Mouse (Mus musculus) heart, postnatal 0 days (tissue): ENCODE measurements around the gene Gadd45a. TPM values are rescaled to one million over a fixed set of nuclear protein-coding genes. Genes with fewer than 3 reads are reported as not detected.

Source experiments
- ATAC-seq: fragments of 200-750 bp; cut with Nextera tagmentation; 2 replicates; pipeline ENCODE4 v1.8.0; 2017; ENCODE audit warnings: low read depth, moderate number of reproducible peaks, moderate library complexity; ENCODE audit not compliant: insufficient read depth
- DNase-seq: peaks from one replicate; pipeline ENCODE4 v3.0.0-alpha.2; 2016; ENCODE audit warnings: low spot score
- H3K27ac ChIP-seq: fragments of 300-500 bp; sonication (generic); 2 replicates; pipeline ENCODE4 v1.5.1; 2014; ENCODE audit warnings: low read depth, mild to moderate bottlenecking
- H3K27me3 ChIP-seq: fragments of 300-500 bp; sonication (generic); 2 replicates; pipeline ENCODE4 v1.6.1; 2014; ENCODE audit warnings: low read length, mixed read lengths; ENCODE audit not compliant: control insufficient read depth, insufficient read depth
- H3K36me3 ChIP-seq: fragments of 300-500 bp; sonication (generic); replicated peaks from 2 replicates; pipeline ENCODE4 v1.6.1; 2014; ENCODE audit warnings: low read length, mixed read lengths; ENCODE audit not compliant: control insufficient read depth, insufficient read depth
- H3K4me1 ChIP-seq: fragments of 300-500 bp; sonication (generic); 2 replicates; pipeline ENCODE4 v1.6.1; 2014; ENCODE audit warnings: antibody characterized with exemption; ENCODE audit not compliant: control insufficient read depth, insufficient read depth
- H3K4me2 ChIP-seq: fragments of 300-500 bp; sonication (generic); 2 replicates; pipeline ENCODE4 v1.6.1; 2014; ENCODE audit warnings: low read depth, mild to moderate bottlenecking, low read length, moderate library complexity
- H3K4me3 ChIP-seq: fragments of 300-500 bp; sonication (generic); 2 replicates; pipeline ENCODE4 v1.5.1; 2014; ENCODE audit warnings: low read depth, low read length
- H3K9ac ChIP-seq: fragments of 300-500 bp; sonication (generic); replicated peaks from 2 replicates; pipeline ENCODE4 v1.6.1; 2014; ENCODE audit warnings: low read depth, low read length, mixed read lengths
- H3K9me3 ChIP-seq: fragments of 300-500 bp; sonication (generic); replicated peaks from 2 replicates; pipeline ENCODE4 v1.6.1; 2016; ENCODE audit warnings: low read length; ENCODE audit not compliant: control insufficient read depth
- CTCF ChIP-seq: IDR thresholded peaks from 2 replicates; pipeline ENCODE4 v1.5.1; 2016; ENCODE audit warnings: antibody characterized with exemption, control low read depth, low read depth
- EP300 ChIP-seq: IDR thresholded peaks from 2 replicates; pipeline ENCODE4 v1.6.1; 2016; ENCODE audit warnings: antibody characterized with exemption, low read depth
- WGBS: fragments of 180-500 bp; shearing (Covaris S2); extraction: QIAGEN DNeasy Blood & Tissue Kit; methylation state at CpG from one replicate; pipeline ENCODE4 v1.1.7; 2014; 5-methylcytosine and 5-hydroxymethylcytosine counted together
- polyA plus RNA-seq: library from polyadenylated mRNA; unstranded; fragments of >200 nt; fragmentation: Nextera tagmentation; extraction: Ambion mirVana; gene quantifications from 2 replicates; pipeline ENCODE4 v1.2.1, GENCODE M21; 2015
- total RNA-seq: library from RNA; depleted of rRNA; stranded (reverse); fragments of >200 nt; gene quantifications from 2 replicates; pipeline ENCODE4 v1.2.3, GENCODE M21; 2014; ENCODE audit warnings: low replicate concordance

Gadd45a gene
- total and polyA plus RNA-seq, 2 experiments from 2014 or later = 13.2 to 14.5 TPM

DNA sequence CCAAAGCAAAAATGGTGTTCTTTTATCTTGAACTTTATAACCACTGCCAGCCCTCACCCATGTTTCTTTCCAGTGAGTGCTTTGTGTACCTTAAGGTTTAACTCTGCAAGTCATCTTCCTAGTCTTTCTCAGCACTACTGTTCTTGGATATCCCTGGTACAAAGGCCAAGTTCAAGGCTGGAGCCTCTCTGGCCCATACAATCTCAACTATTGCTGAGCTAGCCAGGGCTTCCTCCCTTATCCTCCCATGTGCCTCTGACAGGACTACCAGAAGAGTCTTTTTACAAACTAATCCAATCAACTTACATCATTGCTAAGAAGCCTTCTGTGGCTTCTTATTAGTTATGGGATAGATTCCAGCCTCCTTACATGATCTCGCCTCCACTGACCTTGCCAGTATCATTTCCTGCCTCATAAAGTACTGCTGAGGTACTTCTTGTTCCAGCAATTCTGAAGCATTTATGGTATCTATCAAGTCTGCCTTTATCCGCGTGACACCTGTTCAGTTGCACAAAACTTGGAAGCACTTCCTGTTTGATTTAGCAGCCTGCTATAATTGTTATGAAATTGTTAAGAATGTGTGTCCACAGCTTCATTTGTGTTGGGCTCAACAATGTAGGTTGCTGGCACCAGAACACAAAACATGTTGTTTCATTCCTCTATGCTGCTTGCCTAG, 19.8 kb upstream of the Gadd45a start:
- WGBS = 63% methylated on average over 3 of the region's 3 CpGs
- Histone ChIP-seq H3K27ac (no peak overlapping the region), H3K27me3 (no peaks in the 10 kb centered on the region), H3K36me3 (no peaks in the 10 kb centered on the region), H3K9ac (no peak overlapping the region), H3K4me1 (no peaks in the 10 kb centered on the region), H3K9me3 (no peaks in the 10 kb centered on the region), H3K4me2 (no peak overlapping the region), H3K4me3 (no peak overlapping the region)
- no peak for ATAC-seq
- TF ChIP-seq EP300 (no peak), CTCF (no peak)
- DNase-seq = no peak

DNA sequence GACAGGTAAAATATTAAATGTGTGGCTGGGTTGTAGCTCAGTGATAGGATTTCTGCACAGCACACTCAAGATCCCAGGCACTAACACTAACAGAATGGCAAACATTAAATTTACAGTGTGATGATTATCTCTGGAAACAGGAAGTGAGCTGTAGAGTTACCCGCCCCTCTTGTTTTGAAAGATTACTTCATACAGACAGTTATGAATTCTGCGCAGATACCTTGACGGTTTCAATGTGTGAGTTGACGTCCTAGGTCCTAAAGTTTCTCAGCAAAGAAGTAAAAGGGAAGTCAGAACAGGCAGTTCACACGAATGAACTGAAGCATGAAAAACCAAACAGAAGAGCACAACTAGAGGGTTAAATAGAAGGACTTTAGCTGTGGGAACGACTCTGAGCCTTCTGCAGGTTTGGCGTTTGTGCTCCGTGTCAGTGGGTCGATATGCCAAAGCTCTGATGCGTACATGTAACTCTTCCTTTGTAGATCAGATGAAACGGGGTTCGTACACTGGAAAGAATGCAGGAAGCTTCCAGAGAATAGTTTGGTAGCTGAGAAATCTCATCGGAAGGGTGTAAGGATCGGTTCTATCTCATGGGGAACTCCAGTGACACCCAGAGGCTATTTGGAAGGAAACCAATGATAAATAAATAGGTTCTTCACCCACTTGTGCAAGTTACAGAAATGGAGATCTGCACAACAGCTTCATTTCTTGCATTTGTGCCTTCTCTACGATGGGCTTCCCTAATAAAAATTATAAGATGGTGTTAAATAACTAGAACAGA, 19.0 kb upstream of the Gadd45a start:
- H3K4me3 ChIP-seq = no peak overlapping the region
- no peaks in the 10 kb centered on the region for H3K9me3 ChIP-seq
- DNase-seq (no peak), ATAC-seq (no peak)
- H3K9ac ChIP-seq = no peak overlapping the region
- H3K36me3 ChIP-seq = no peaks in the 10 kb centered on the region
- H3K4me2 ChIP-seq = no peak overlapping the region
- TF ChIP-seq CTCF (no peak), EP300 (no peak)
- no peaks in the 10 kb centered on the region for H3K27me3 ChIP-seq
- H3K27ac ChIP-seq = no peak overlapping the region
- 63% methylated on average over 15 of the region's 15 CpGs for WGBS
- H3K4me1 ChIP-seq = no peaks in the 10 kb centered on the region

DNA sequence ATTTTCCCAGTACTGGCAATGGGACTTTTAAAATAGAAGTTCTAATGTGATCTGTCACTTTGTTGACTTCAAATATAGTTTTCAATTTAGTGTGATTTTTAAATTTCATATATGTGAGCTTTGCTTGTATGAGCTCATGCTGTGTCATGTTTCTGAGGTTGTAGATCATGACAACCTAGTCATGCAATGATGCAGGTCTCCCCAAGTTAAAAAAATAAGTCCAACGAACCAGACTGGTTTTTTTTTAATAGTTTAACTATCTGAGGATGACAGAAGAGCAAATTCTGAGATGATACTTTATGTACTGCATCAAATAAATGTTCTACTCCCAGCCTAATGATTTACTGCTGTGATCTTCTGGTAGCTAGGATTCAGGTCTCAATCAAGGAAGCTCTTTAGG, 12.8 kb upstream of the Gadd45a start:
- DNase-seq (no peak), ATAC-seq (no peak)
- no peaks in the 10 kb centered on the region for H3K36me3 ChIP-seq
- H3K27me3 ChIP-seq = no peaks in the 10 kb centered on the region
- TF ChIP-seq CTCF (no peak), EP300 (no peak)
- no peak overlapping the region for H3K4me3 ChIP-seq
- no peak overlapping the region for H3K9ac ChIP-seq
- H3K4me1 ChIP-seq = no peaks in the 10 kb centered on the region
- H3K27ac ChIP-seq = no peak overlapping the region
- no peak overlapping the region for H3K4me2 ChIP-seq
- no peaks in the 10 kb centered on the region for H3K9me3 ChIP-seq
- WGBS = 55% methylated on average over 1 of the region's 1 CpGs

DNA sequence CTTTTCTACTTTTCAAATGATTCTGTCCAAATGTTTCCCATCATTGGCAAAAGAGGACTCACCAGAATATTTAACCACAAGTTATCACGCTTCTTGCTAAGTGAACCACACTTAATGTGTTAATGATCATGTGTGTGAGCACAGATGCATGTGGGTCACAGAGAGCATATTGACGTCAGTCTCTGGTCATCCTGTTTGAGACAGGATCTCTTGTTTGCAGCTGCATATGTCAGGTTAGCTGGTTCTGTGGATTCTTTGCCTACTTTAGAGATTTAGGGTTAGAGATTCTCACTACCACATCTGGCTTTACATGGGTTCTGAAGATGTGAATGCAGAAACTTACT, 12.4 kb upstream of the Gadd45a start:
- Histone ChIP-seq H3K27ac (no peak overlapping the region), H3K9ac (no peak overlapping the region), H3K27me3 (no peaks in the 10 kb centered on the region), H3K4me1 (no peaks in the 10 kb centered on the region), H3K4me3 (no peak overlapping the region), H3K4me2 (no peak overlapping the region), H3K36me3 (no peaks in the 10 kb centered on the region), H3K9me3 (no peaks in the 10 kb centered on the region)
- ATAC-seq = no peak
- 54% methylated on average over 2 of the region's 2 CpGs for WGBS
- no peak for DNase-seq
- TF ChIP-seq EP300 (no peak), CTCF (no peak)

DNA sequence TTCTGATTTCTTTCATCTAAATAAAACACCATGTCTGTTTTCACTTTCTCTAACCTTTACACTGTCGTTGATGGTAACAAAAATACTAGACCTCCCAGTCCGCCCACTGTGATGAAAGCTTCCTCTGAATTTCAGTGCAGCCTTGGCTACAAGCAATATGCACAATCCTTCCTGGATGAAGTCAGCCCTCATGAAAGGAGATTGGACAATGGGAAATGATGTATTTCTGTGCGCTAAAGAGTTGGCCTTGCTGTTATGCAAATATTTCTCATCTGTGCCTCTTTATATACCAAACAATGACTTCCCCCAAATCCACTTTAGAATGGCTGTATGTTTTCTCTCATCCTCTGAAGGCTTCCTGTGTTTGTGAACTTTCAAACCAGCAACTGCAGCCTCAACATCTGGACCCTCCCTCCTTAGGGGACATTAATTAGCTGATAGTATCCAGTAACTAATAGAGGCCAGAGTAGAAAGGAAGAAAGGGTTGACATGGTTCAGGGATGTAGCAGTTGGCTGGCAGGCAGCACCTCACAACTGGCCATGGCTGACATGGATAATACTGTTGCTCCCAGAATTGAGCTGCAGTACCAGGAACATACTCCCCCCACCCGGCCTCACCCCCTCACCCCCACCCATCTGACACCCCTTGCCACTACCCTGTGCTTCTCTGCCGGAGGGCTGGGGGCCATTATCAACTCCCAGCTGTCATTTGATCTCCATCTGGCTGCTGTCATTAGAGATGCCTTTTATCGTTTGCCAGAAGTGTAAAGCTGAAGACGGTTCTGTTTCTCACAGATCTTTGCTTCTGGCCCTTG, 11.8 kb upstream of the Gadd45a start:
- Histone ChIP-seq H3K9ac (no peak overlapping the region), H3K4me2 (no peak overlapping the region), H3K9me3 (no peaks in the 10 kb centered on the region), H3K4me3 (no peak overlapping the region), H3K27ac (no peak overlapping the region), H3K27me3 (no peaks in the 10 kb centered on the region), H3K4me1 (no peaks in the 10 kb centered on the region), H3K36me3 (no peaks in the 10 kb centered on the region)
- no peak for TF ChIP-seq CTCF
- TF ChIP-seq EP300 = no peak
- DNase-seq (no peak), ATAC-seq (no peak)
- WGBS = 35% methylated on average over 7 of the region's 7 CpGs
